Mouse (Mus musculus): ENCODE results near the gene Sema4g.

Sema4g gene

GRCm38 (mm10) chr19:44988831-44989566 lies at the start of gene Sema4g:
Gene Sema4g, plus strand, starts transcription at chr19:44989101.
- no peak for DNase-seq (ENCODE audit: low read depth in 1 of 2, low spot score in 2 of 2)

GRCm38 (mm10) chr19:44959633-44960032 lies 29.3 kb upstream of the Sema4g start:
- DNase-seq (ENCODE audit: low read depth in 1 of 2, low spot score in 2 of 2): no peak

- DNase-seq (ENCODE audit: low read depth in 1 of 2, low spot score in 2 of 2): no peak
Measured at GRCm38 (mm10) chr19:44965978-44966377, 22.9 kb upstream of the Sema4g start.

GRCm38 (mm10) chr19:44968329-44968728 lies 20.6 kb upstream of the Sema4g start:
- DNase-seq (ENCODE audit: low read depth in 1 of 2, low spot score in 2 of 2): no peak

GRCm38 (mm10) chr19:44976636-44977035 lies 12.3 kb upstream of the Sema4g start:
- DNase-seq (ENCODE audit: low read depth in 1 of 2, low spot score in 2 of 2): no peak

- DNase-seq (ENCODE audit: low read depth in 1 of 2, low spot score in 2 of 2): no peak
Measured at GRCm38 (mm10) chr19:44977148-44977547, 11.8 kb upstream of the Sema4g start.

GRCm38 (mm10) chr19:44980787-44981186 lies 8.1 kb upstream of the Sema4g start:
- DNase-seq (ENCODE audit: low read depth in 1 of 2, low spot score in 2 of 2): no peak

- no peak for DNase-seq (ENCODE audit: low read depth in 1 of 2, low spot score in 2 of 2)
Measured at GRCm38 (mm10) chr19:44982477-44983115, 6.3 kb upstream of the Sema4g start.

- DNase-seq (ENCODE audit: low read depth in 1 of 2, low spot score in 2 of 2): no peak
Measured at GRCm38 (mm10) chr19:44983366-44983765, 5.5 kb upstream of the Sema4g start.

GRCm38 (mm10) chr19:44984420-44984819 lies 4.5 kb upstream of the Sema4g start:
- no peak for DNase-seq (ENCODE audit: low read depth in 1 of 2, low spot score in 2 of 2)

GRCm38 (mm10) chr19:44985159-44985988 lies 3.5 kb upstream of the Sema4g start:
- DNase-seq (ENCODE audit: low read depth in 1 of 2, low spot score in 2 of 2): no peak

GRCm38 (mm10) chr19:44987004-44987403 lies 1.9 kb upstream of the Sema4g start:
- DNase-seq (ENCODE audit: low read depth in 1 of 2, low spot score in 2 of 2): no peak

- no peak for DNase-seq (ENCODE audit: low read depth in 1 of 2, low spot score in 2 of 2)
Measured at GRCm38 (mm10) chr19:44987851-44988250, 1.1 kb upstream of the Sema4g start.

GRCm38 (mm10) chr19:44988321-44988720 lies 580 bp upstream of the Sema4g start:
- DNase-seq (ENCODE audit: low read depth in 1 of 2, low spot score in 2 of 2): no peak

GRCm38 (mm10) chr19:44989567-44990495 lies 930 bp downstream of the Sema4g start:
- DNase-seq (ENCODE audit: low read depth in 1 of 2, low spot score in 2 of 2): no peak

- no peak for DNase-seq (ENCODE audit: low read depth in 1 of 2, low spot score in 2 of 2)
Measured at GRCm38 (mm10) chr19:44991031-44991430, 2.1 kb downstream of the Sema4g start.

GRCm38 (mm10) chr19:44992246-44992645 lies 3.3 kb downstream of the Sema4g start:
- no peak for DNase-seq (ENCODE audit: low read depth in 1 of 2, low spot score in 2 of 2)

- DNase-seq (ENCODE audit: low read depth in 1 of 2, low spot score in 2 of 2): no peak
Measured at GRCm38 (mm10) chr19:44992712-44993111, 3.8 kb downstream of the Sema4g start.

- no peak for DNase-seq (ENCODE audit: low read depth in 1 of 2, low spot score in 2 of 2)
Measured at GRCm38 (mm10) chr19:44997786-44998185, 8.9 kb downstream of the Sema4g start.

GRCm38 (mm10) chr19:44999647-45000046 lies 10.7 kb downstream of the Sema4g start:
- DNase-seq (ENCODE audit: low read depth in 1 of 2, low spot score in 2 of 2): no peak

GRCm38 (mm10) chr19:45002301-45002700 lies 13.4 kb downstream of the Sema4g start:
- DNase-seq (ENCODE audit: low read depth in 1 of 2, low spot score in 2 of 2): no peak
